Mouse (Mus musculus): Measurements from ENCODE around the gene Sdk1. TPM values are rescaled to one million over a fixed set of nuclear protein-coding genes. Genes with fewer than 3 reads are reported as not detected.

Gene Sdk1
- 1 to 10 TPM; 5.4 to 5.7 TPM for total RNA-seq (2021)
- long read RNA-seq, partial matches to known transcripts = 1 of 2 reads
- long read RNA-seq, other reads (novel, unspliced or antisense) = 1 of 2 reads

- peak; percentile 84 to 95 for DNase-seq (ENCODE audit: low spot score in 2 of 2)
Measured at GRCm38 (mm10) chr5:141240841-141241543, at the start of gene Sdk1. Sdk1 (plus strand) TSS chr5:141241490.

DNA sequence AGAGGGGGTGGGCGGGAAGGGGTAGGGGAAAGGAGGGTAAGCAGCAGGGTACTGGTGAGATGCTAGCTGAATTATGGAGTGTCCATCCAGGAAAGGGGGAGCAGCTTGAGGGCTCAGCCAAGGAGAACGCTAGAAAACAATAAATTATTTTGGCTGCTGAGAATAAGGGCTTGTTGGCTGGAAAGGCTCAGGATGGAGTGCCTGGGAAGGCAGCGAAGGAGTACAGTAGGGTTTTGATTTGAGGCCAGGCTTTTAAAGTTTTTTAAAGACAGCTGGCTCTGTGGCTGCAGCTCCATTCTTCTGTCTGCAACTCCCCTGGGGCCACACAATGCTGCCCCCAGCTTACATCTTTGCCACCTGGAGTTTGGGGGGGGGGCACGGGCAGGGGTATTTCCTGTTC, 44.0 kb upstream of the Sdk1 start:
- no peak for DNase-seq (ENCODE audit: low spot score in 2 of 2)

GRCm38 (mm10) chr5:141202276-141203065, 38.8 kb upstream of the Sdk1 start:
- no peak for DNase-seq (ENCODE audit: low spot score in 2 of 2)

DNA sequence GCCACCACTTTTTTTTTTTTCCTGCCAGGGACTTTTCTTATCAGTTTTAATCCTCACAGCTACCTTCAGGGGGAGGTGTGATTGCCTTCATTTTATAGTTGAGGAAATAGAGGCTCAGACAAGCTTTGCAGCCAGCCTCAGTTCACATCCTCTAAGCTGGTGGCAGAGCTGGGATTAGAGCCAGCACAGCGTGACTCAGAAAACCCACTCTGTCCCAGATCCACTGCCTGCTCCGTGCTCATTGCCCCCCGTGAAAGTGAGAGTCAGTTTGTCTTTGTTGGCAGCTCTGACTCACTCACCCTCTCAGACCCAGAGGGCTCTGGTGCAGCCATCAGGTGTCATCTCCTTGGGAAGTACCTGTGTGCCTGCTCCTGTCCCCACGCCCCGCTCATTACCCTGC, 34.2 kb upstream of the Sdk1 start:
- peak; percentile 24 to 59 for DNase-seq (ENCODE audit: low spot score in 2 of 2)

GRCm38 (mm10) chr5:141225243-141225642, 16.0 kb upstream of the Sdk1 start:
- DNase-seq (ENCODE audit: low spot score in 2 of 2) = no peak

DNA sequence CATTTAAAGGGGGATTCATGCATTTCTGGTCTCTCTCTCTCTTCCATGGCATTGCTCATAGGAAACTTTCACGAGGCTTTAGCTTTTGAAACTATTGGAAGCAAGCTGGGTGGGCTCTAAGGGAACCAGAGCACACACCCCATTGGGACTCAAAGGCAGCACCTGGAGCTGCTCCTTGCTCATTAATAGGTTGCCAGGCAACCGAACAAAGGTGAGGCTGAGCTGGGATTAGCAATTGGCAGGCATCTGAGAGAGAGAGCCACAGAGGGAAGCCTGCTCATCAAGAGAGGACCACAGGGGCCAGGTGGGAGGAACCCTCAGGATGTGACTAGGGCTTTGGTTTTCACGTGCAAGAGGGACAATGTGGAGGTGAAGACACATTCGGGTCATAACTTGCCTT, 7.0 kb upstream of the Sdk1 start:
- DNase-seq (ENCODE audit: low spot score in 2 of 2) = no peak

- DNase-seq (ENCODE audit: low spot score in 2 of 2) = no peak
Measured at GRCm38 (mm10) chr5:141239401-141239800, 1.9 kb upstream of the Sdk1 start.

- no peak for DNase-seq (ENCODE audit: low spot score in 2 of 2)
Measured at GRCm38 (mm10) chr5:141240441-141240840, 849 bp upstream of the Sdk1 start.

DNA sequence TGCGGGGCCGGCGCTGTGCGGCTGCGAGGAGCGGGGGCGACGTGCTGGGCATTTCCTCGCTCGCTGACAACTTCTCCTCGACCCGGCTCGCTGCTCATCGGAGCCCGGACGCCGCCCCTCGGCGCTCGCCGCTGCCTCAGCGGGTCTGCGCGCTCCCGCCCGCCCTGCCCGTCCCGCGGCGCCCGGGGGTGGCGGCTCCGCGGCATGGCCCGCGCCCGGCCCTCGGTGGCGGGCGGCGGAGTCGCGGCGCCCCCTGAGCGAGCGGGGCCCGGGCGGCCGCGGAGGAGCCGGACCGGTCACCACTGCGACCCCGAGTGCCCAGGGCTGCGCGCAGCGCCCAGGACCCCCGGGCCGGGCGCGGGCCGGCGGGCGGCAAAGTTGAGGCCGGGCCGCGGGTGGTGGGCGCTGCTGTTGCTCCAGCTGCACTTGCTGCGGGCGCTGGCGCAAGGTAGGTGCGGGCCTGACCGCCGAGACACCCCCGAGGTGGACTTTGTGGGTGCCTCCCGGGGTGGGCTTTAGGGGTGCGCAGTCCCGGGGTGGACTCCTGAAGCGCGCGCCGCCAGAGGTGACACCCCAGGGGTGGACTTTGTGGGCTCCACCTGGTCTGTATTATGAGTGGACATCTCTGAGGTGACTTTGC, 475 bp downstream of the Sdk1 start:
- no peak for DNase-seq (ENCODE audit: low spot score in 2 of 2)

DNA sequence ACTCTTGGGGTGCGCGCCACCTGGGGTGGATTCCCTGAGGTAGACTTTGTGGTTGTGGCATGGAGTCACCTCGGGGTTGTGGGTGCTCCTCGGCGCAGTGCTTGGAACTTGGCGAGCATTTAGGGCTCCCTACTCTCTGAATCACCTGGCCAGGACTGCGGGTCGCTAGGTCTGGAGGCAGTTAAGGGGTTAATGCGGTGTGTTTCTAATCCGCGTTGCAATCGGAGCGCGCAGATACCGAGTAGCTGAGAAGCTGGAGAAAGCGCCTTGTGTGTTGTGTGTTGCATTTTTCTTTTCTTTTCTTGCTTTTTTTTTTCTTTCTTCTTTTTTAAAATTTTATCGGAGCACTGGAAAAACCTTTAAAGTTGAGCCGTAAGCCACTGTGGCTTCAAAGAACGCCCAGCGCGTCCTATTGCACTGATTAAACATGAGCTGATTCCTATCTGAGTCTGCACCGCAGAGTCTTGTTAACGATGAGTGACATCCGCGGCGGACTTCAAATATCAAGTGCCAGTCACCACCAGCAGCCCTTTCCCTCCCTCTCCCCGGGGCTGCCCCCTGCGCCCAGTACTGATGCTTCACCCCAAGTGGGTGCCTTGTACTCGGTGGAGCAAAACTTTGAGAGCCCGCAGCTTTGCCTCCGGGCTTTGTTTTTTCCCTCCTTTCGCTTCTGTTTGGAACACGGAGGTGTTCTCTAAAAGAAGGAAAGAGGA, 2.1 kb downstream of the Sdk1 start:
- DNase-seq (ENCODE audit: low spot score in 2 of 2) = no peak

GRCm38 (mm10) chr5:141264253-141264652, 23.0 kb downstream of the Sdk1 start:
- no peak for DNase-seq (ENCODE audit: low spot score in 2 of 2)

- no peak for DNase-seq (ENCODE audit: low spot score in 2 of 2)
Measured at GRCm38 (mm10) chr5:141277112-141277511, 35.8 kb downstream of the Sdk1 start.

GRCm38 (mm10) chr5:141281751-141282150, 40.5 kb downstream of the Sdk1 start:
- DNase-seq (ENCODE audit: low spot score in 2 of 2) = no peak

DNA sequence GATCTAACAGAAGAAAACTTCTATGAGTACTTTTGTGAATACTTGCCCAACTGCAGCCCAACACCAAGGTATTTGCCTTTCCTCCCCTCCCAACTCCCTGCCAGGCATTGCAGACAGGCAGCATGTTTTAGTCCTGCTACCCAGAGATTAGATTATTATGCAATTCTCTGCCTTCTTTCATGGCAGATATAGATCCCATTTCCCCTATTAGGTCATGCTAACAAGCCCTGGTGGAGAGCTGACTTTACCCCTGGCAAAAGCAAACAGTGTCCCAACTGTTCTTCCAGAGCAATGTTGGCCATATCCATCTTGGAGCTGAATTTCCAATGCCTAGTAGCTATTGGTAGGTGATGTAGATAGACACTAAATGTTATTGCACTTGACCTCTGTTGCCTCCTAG, 48.3 kb downstream of the Sdk1 start:
- no peak for DNase-seq (ENCODE audit: low spot score in 2 of 2)

DNA sequence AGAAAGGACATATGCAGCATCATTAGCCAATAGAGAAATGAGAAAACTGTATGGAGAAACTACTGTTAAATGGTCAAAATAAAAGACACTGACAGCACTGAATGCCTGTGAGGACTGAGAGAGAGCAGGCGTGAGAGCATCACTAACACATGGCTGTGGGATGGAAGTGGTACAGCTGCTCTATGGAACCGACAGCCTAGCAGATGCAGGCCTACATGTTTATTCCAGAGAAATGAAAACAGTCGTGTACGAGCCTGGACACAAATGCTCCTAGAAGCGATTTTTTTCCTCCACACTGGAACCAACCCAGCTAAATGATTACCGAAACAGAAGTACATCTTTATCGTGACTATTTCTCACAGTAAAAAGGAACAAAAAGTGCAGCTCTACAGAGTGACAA, 54.0 kb downstream of the Sdk1 start:
- DNase-seq (ENCODE audit: low spot score in 2 of 2) = peak; percentile 28 to 68

DNA sequence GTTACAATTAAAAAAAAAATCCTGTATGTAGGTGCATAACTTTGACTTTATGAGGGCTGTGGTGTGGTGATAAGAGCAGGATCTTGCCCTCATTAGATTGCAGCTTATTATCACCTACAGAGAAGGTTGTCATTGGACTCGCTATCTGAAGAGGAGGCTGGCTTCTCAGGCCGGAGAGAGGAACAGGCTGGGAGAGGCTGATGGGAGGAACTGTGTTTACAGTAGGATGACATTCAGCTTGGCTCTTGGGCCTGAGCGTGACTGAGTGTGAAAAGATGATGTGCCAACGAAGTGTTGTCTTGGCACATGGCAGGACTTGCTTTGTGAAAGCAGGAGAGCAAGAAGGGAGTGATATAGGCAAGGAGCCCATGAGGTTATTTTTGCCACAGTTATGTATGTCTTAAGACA, 61.0 kb downstream of the Sdk1 start:
- no peak for DNase-seq (ENCODE audit: low spot score in 2 of 2)

DNA sequence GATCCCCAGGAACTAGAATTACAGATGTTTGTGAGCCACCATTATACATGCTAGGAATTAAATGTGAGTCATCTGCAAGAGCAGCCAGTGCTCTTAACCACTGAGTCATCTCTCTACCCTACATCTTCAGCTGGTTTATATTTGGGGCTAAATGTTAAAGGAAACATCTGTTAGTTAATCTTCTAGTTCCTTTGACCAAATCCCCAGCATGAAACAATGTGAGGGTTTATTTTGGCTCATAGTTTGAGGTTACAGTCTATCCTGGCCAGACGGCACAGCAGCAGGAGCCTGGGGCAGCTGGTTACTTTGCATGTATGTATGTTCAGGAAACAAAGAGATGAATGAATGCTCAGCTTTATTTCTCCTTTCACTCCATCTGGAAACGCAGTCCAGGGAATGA, 62.5 kb downstream of the Sdk1 start:
- DNase-seq (ENCODE audit: low spot score in 2 of 2) = no peak

DNA sequence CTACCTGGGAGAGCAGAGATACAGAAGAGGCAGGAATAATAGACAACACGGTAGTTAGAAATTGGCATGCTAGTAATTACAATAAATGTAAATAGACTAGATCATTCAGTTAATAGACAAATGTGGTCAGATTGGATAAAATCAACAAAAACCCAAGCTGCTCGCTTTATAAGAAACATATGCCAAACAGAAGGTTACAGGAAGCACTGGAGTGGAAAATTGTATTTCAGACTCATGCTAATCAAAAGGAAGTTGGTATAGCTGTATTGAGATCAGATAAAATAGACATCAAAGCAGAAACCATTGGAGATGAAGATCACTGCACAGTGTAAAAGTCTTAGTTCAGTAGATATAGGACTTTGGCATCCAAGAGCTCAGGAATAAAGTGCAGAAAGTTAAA, 63.4 kb downstream of the Sdk1 start:
- DNase-seq (ENCODE audit: low spot score in 2 of 2) = no peak

DNA sequence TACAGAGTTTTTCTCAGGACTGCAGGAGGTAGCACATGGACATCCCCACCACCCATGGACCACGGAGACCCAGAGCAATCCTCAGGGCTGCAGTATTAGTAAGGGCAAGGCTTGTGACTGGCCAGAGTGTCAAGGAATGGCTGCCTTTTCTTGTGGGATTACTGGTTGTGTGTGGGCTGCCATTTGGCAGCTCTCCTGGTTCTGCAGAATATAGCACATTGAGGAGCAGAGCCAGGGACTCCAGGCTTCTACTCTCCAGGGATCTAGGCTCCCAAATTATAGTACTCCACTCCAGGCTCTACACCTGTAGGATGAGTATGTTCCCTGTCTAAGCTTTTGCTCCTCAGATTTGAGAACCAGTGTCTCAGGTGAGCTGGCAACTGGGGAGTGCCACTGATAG, 69.4 kb downstream of the Sdk1 start:
- peak in 1 of 2 experiments; percentile 9 for DNase-seq (ENCODE audit: low spot score in 2 of 2)

GRCm38 (mm10) chr5:141311801-141312200, 70.5 kb downstream of the Sdk1 start:
- no peak for DNase-seq (ENCODE audit: low spot score in 2 of 2)

GRCm38 (mm10) chr5:141312305-141312704, 71.0 kb downstream of the Sdk1 start:
- no peak for DNase-seq (ENCODE audit: low spot score in 2 of 2)
